Mouse (Mus musculus): ENCODE results near the gene Gabrb3.

Gene Gabrb3

DNA sequence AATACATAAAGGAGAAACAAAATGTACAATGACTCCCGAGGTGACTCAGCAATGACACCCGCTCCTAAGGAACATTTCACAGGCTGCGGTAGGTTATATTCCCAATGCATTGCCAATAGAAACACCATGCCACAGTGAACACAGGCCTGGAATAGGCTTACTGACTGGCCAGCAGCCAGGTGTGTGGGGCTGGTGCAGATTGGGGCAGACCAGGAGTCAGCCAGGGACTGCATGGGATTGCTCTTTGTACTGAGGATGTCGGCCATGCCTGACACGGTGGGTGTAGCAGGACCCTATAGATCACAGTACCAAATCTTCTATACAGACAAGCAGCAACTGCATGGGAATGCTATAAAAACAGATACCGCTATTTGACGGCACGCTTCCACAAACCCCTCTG is 110.5 kb downstream of the Gabrb3 start:
- DNase-seq (ENCODE audit: low read depth, low spot score), result peak; percentile 9

DNA sequence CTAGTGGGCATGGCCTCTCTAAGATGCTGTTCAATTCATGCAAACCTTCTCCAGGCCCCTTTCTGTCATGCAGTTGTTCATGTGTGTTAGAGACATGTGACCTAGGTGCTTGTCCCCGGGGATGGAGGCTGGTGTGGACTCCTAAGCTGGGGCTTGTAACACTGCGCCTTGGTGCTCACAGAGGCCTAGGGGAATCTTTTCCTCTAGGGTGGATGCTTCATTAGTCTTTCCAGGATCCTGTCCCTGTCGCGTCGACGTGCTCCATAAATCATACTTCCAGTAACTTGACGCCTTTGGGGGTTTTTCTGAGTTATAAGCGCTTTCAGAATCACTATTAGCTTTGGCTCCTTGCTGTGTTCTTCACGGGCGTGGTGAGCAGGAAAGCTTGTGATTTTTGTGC is 113.2 kb downstream of the Gabrb3 start:
- DNase-seq (ENCODE audit: low read depth, low spot score), result no peak

DNA sequence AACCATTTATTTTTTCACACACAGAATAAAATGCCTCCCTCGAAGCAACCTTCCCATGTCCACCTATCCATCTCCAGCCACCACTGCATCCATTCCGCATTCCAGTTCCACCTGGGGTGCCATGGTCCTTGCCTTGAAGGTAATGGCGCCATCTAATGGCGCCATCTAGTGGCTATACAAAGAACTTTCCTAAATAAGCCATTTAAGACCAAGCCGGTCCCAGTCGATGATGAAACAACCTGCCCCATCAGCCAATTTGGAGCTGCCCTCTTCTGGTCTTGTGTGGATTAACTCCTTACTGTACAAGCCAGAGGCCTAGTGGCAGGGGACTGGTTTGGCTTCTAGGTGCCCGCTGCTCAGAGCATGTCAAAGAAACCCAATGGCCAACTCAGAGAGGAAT is 119.1 kb downstream of the Gabrb3 start:
- peak; percentile 44 for DNase-seq (ENCODE audit: low read depth, low spot score)

DNA sequence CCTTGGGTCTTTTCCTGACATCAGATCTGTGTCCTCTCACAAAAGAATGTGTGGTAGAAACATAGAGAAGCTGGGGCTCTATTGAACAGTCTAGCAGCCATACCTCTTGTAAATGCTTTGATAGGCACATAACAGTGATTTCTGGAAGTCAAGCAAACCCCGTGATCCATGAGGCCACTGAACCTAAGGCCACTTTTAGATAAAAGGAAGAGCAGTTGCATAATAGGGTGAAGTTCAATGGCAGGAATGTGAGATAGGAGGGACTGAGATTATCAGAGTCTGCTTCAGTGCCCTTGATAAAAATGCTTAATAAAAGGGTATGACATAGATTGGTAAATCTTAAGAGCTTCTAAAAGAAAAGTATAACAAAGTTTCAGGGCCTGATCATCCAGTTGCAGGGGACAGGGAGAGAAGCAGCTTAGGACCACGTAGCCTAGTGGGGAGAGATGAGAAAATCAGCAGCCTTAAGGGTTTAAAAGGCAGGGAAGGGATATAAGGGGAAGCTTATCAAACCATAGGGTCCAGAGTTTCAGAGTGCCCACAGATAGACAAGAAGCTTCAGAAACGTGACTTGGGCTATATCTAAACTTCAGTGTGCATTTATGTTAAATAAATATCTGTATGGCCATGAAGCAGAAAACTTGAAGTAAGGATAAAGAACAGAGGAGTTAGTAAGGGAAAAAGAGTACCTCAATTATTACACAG is 141.4 kb downstream of the Gabrb3 start:
- no peak for DNase-seq (ENCODE audit: low read depth, low spot score)

DNA sequence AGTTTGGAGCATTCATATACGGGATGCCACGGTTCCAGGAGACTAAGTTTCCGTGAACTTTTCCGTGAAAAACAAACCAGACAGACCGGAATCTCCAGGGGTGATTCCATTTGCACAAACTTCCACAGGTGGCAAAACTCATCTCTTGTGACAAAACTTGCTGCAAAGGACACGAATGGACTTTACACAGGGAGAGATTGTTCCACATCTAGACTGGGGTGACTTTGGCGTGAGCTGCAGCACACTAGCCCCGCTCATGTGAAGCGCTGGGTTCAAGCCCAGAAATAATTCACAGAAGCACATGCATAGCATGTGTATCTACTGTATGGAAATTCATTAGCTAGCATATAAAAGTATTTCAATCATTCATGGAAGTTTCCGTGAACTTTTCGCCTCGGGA is 144.9 kb downstream of the Gabrb3 start:
- no peak for DNase-seq (ENCODE audit: low read depth, low spot score)

DNA sequence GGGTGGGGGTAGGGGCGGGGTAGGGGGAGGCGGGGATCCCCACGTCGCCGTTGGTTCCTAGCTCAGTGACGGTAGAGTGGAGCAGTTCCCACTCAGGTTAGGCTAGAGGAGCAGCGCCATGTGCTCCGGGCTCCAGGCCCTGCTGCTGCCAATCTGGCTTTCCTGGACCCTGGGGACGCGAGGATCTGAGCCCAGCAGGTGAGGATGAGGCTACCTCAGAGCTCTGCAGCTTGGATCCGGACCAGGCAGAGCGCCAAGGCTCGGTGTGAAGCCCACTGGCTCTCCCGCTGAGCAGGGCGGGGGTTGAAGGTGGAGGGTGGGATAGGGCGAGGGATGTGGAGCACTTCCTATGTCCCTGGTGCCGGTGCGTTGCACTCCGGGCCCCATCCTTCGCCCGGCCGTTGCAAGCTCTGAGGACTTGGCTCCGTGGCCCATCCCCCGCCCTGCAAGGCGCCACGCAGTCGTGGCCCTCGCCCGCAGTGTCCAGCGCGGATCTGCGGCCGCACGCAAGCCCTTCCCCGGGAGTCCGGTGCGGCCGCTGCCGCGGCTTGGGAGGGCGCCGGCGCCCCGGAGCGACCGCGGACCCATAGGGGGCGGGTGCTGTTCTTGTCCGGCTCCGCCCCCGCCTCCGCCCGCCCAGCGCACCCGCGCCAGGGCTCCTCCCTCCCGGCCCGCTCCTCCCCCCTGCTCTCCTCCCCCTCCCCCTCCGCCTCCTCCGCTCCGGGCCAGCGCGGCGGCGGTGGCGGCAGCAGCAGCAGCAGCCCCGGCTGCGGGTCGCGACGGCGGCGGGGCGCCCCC is 171.2 kb downstream of the Gabrb3 start:
- DNase-seq (ENCODE audit: low read depth, low spot score), result no peak

DNA sequence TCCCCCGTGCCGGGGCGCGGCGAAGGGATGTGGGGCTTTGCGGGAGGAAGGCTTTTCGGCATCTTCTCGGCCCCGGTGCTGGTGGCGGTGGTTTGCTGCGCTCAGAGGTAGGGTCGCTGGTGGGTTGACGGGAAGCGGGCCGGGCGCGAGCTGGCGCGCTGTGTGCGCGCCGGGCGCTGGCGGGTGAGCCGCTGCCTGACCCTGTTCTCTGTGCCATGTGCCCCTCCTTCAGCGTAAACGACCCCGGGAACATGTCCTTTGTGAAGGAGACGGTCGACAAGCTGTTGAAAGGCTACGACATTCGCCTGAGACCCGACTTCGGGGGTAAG is 171.7 kb downstream of the Gabrb3 start:
- no peak for DNase-seq (ENCODE audit: low read depth, low spot score)

DNA sequence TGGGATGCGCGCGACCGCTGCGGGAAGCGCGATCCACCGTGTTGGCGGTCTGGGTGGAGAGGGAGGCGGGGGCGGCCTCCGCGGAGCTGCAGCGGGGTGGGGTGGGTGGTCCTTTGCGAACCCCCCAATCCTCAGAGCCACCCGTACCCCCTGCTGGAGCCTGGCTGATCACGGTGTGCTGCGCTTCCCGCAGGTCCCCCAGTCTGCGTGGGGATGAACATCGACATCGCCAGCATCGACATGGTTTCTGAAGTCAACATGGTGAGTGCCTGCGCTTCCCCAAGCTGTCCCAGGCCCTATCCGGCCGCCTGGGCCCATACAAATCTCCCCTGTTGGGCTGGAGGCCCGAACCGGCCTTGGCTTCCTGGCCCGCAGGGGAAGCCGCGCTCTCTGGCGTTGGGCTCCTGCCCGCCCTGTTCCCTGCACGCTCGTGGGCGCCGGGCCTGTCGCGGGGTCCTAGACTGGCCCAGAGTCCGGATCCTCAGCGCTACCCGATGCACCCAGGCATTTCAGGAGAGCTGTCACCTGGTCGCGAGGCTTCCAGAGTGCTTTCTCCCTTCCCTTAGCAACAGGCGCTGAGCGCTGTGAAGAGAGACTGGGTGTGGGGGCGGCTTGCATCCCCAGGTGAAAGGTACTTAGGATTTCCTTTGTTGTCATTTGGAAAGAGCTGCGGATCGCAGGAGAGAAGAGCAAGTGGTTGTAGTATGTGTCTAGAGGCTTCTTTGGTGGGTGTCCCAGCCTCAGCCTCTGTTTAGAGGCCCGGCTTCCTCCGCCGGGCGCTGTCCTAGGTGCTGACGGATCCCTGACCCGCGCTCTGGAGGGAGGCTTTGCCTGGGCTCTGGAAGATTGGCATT is 172.3 kb downstream of the Gabrb3 start:
- DNase-seq (ENCODE audit: low read depth, low spot score), result no peak

DNA sequence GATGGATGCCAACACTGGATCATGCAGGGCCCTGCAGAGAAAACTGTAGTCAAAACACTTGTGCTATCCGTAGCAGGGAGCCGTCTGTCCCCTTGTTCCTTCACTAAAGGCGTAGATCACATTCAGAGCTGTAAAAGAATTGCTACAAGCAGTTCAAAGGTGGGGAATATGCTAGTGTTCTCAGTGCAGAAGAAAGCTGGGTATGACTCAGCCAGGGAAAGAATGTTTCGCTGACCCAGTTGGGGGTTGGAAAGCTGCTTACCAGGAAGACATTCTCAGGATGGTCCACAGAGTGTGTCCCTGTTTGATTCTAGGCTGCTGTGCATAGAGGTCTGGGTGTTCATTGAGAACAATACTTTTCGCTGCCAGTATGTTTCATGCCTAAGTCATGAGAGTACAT is 177.8 kb downstream of the Gabrb3 start:
- peak; percentile 1 for DNase-seq (ENCODE audit: low read depth, low spot score)

DNA sequence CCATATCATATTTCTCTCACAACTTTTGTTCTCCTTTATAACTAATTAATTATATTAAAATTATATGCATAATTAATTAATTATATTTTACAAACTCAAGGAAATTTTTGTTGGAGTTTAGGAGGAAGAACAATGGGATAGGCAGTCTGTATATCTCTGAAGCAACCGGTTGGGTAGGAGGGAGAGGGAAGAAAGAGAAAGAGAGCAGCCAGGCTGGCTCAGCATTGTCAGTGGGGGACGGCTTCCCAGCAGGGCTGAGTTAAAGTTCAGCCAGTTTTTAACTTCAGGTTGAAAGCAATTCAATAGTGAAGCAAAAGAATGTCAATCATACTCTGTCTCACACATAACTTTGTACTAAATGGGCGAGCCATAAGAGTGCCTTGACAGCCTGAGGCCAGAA is 199.2 kb downstream of the Gabrb3 start:
- DNase-seq (ENCODE audit: low read depth, low spot score), result no peak

DNA sequence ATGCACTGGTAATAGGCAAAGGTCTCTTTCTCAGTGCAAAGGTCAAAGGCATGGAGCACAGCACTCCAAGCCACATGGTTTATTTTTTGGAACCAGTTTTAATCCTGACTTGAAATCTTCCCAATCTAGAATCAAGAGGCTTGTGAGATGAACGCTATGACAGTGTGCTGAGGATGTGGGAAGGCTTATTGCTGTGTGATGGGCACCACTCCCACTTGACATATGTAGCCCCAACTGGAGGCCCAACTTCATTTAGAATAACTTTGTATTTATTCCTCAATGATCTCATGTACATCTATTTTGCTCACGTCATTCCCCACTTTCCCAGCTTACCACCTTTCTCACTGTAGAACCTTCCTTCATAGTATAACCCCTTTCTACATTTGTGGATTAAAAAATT is 200.5 kb downstream of the Gabrb3 start:
- no peak for DNase-seq (ENCODE audit: low read depth, low spot score)

DNA sequence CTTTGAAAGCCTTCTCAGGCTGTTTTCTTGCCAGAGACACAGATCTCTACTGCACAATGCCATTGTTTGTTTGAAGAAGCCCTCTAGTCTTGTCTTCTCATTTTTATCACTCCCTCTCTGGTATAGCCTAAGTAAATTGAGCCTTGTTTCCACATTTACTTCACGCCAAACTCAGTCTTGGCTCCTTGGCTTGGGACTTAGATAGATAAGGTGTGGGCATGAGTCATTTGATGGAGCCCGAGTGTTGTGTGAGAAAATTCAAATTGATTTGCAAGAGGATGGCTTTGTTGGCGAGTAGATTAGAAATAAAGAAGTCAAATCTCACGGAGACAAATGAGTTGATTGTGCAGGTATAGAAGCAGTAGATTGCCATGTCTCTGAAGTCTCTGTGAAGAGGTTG is 204.2 kb downstream of the Gabrb3 start:
- no peak for DNase-seq (ENCODE audit: low read depth, low spot score)

DNA sequence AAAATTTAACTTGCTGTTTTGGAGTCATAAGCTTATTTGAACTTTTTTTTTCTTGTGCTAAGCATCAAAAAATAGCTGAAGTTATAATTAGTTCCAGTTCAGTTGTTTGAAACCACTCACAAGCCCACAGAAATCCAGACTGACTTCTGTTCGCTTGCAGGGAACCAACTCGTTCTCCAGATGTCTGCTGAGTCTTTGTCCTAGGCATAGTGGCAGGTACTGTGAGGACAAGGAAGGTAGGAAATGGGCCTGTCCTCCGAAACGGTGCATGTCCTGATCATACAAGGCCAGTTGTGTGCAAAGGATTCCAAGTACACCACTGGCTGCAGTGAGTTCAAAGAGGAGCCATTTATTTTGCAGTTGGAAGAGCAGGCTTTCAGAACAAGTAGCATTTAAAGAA is 215.5 kb downstream of the Gabrb3 start:
- no peak for DNase-seq (ENCODE audit: low read depth, low spot score)

DNA sequence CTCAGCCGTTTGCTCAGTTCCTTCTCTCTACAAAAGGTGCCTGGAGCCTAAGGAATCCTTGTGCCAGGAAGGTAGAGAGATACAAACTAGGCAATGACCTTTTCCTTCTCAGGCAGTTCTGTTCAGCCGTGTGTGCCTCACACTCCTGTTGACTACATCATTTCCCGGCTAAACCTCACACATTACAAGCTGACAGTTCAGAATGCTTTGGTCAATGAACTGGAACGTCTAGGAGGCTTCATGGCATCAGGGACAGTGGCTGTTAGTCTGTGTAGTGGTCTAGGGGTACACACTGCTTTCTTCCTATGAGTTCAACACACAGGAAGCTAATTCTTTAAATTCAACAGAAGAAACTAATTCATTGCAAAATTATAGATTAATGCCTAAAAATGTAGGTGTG is 216.2 kb downstream of the Gabrb3 start:
- no peak for DNase-seq (ENCODE audit: low read depth, low spot score)

DNA sequence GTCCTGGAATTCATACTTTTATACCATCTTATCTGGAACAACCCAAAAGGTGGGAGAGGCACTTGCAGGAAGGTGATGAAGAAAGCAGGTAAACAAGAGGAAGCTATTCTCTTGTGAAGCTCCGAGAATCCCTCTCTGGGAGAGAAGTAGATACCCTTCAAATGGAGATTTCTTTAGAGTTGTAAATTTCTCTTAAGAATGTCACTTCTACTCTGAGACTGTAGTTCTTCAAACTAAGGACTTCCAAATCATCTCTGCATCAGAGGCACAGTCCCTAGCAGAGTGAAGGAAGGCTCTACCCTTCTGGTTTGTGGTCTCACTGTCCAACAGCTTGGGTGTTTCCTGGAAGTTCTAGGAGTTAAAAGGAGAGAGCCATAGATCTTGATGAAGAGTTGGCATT is 221.3 kb downstream of the Gabrb3 start:
- no peak for DNase-seq (ENCODE audit: low read depth, low spot score)

DNA sequence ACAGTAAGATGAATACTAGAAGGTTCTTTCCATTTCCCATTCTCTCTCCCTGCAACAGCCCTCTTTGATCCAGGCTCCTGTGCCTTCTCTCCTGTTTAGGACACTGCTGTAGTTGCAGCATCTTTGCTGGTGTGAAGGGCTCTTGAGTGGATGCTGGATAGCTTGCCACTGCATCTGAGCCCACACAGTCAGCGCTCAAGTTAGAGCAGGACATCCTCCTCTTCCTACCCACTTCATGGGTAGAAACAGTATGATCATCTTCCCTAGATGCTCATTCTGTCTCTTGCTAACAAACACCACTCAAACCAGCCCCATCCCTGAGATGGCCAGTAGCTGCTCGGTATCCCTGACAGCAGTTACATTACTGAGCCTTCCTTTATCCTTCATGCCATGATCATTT is 227.9 kb downstream of the Gabrb3 start:
- no peak for DNase-seq (ENCODE audit: low read depth, low spot score)

DNA sequence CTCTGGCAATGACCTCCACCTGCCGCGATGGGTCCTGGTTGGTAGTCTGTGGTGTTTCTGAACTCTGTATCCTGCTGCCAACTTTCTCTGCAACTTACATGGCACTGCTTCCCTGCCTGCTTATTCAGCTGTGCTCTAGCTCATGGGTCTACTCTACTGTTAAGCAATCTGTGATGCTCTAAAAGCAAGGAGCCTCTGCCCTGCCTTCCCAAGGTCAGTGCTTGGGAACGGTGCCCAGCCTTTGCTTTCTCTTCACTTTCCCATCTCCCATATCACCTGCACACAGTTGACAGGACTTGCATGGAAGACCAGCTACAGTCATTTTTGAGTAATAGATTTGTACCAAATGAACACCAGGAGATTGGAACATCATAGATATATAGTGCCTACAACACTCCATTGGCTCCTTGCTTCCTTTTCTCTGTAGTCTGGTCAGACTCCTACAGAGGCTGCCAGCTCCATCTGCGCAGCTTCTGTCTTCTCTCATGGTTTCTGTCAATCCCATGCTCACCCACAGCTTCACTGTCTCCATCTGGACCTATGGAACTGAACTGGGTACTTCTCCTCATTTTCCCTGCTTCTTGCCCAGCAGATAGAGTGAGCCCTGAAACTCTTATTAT is 228.8 kb downstream of the Gabrb3 start:
- no peak for DNase-seq (ENCODE audit: low read depth, low spot score)

DNA sequence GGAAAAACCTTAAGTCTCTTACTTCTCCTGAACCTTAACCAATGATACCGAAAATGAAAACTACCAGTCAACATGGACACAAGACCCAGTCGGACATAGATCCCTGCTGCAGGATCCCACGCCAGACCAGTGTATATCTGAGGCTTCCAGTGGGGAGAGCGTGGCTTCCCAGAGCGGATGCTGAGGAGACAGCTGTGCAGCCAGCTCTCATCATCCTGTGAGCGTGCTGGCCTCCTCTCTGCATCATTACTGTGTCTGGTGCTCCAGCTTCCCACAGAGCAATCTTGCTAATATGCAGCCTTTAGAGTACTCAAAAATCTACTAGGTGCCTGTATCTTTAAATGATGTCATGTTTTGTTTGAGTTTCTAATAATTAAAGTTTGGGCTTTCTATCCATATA is 257.9 kb downstream of the Gabrb3 start:
- DNase-seq (ENCODE audit: low read depth, low spot score), result no peak

DNA sequence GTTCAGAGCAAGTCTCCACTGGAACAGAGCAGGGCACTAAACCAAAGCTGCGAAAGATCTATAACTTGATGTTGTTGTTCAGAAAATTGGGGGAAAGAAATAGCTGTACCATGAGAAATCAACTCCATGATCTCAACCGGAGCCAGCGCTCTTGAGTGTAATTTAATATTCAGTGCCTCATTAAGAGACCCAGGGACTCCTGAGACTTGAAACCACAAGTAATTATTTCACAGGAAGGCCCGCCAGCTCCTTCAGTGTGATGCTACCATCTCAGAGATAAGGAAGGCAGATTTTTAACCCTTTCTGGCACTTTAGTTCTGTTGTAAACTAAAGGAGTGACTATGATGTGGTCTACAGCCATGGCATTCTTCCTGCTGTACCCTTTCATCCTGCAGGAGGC is 270.3 kb downstream of the Gabrb3 start:
- no peak for DNase-seq (ENCODE audit: low read depth, low spot score)

DNA sequence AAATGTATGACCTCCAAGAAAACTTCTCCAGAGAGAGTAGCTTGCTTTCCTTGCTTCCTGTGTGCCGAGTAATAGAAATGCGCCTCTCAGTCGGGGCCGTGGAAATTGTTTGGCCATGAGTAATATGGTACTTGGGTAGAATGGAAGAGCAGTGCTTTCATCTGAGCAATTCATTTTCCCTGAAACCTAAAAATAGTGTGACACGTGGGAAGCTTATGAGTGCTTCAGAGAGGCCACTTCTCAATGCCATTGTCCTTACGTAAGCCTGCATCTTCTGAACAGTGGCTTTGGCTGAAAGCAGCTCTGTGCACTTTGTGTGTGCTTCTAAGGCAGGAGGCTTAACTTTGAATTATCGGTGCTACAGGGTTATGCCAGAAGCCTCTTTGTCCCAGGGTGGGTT is 280.9 kb downstream of the Gabrb3 start:
- DNase-seq (ENCODE audit: low read depth, low spot score), result peak; percentile 19

DNA sequence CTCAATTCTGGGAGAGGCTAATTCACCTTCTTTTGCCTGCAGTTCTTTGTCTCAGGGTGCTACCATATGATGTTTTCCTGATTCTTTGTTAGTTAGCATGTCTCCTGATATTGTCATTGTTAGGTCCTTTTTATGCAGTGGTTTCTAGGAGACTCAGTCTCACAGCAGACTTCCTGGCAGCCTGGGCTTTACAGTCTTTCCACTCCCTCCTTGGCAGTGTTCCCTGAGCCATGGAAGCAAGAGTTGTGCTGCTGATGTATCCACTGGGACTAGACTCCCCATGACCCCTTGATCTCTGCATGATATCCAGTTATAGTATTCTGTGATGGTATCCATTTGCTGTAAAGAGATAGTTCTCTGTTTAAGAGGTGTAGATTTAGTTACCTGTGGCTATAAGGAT is 281.6 kb downstream of the Gabrb3 start:
- peak; percentile 1 for DNase-seq (ENCODE audit: low read depth, low spot score)

DNA sequence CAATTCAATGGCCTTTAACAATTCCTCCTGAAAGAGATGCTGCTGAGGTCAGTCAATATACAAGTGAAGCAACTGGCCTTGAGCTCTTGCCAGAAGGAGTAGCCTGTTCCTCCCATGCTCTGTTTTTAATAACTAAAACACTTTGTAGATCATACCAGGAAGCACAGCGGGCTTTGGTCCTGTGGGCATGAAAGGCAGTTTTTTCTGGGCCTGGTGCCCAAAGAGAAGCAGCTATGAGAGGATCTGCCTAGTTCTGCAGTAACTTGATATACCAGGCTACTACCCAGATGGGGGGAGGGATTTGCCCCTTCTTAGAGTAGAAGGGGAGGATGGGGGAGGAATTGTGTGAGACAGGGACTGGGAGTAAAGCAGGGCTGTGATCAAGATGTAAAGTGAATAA is 284.1 kb downstream of the Gabrb3 start:
- peak; percentile 30 for DNase-seq (ENCODE audit: low read depth, low spot score)

Data from 3T3-L1 (cell line).